Mouse (Mus musculus) c-Kit-positive CD71-negative TER-119-negative erythroid progenitor cells, embryonic 14.5 days (primary cell): ENCODE measurements around the gene Mrnip.

Experiments
- DNase-seq: peaks from one replicate; pipeline ENCODE4 v3.0.0-alpha.2; 2013; ENCODE audit warnings: low read depth

The Mrnip gene

GRCm38 (mm10) chr11:50225611-50226378 lies 51.6 kb downstream of the Mrnip start:
- no peak for DNase-seq

GRCm38 (mm10) chr11:50226406-50226805 lies 52.2 kb downstream of the Mrnip start:
- DNase-seq: no peak

- no peak for DNase-seq
These were observed 53.0 kb downstream of the Mrnip start for GRCm38 (mm10) chr11:50227226-50227625.

GRCm38 (mm10) chr11:50227736-50228135 lies 53.5 kb downstream of the Mrnip start:
- no peak for DNase-seq

- DNase-seq: no peak
These were observed 54.5 kb downstream of the Mrnip start for GRCm38 (mm10) chr11:50228772-50229171.

GRCm38 (mm10) chr11:50229252-50229910 lies 55.1 kb downstream of the Mrnip start:
- no peak for DNase-seq

DNA sequence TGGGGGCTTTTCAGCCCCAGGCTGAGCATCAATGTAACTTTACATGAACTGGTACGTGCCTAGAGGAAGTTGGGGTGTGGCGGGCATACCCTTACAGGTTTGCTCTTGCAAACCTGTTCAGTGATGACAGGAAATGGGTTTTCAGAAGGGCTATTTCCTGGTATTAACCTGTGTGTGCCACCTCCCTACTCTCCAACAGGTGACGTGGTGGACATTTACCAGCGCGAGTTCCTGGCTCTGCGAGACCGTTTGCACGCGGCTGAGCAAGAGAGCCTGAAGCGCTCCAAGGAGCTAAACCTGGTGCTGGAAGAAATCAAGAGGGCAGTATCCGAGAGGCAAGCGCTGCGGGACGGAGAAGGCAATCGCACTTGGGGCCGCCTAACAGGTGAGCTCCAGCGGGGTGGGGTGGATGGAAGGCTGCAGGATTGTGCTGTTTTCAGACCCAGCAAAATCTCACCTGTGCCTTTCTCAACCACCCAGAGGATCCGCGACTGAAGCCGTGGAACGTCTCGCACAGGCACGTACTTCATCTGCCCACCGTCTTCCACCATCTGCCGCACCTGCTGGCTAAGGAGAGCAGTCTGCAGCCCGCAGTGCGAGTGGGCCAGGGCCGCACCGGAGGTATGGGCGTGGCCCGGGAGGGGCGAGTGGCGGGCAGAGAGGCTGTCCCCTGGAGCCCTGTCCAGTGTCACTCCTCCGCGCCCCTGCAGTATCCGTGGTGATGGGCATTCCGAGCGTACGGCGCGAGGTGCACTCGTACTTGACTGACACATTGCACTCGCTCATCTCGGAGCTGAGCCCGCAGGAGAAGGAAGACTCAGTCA lies 56.4 kb downstream of the Mrnip start:
- no peak for DNase-seq

GRCm38 (mm10) chr11:50231411-50231810 lies 57.2 kb downstream of the Mrnip start:
- DNase-seq: peak; percentile 76

- no peak for DNase-seq
These were observed 58.8 kb downstream of the Mrnip start for GRCm38 (mm10) chr11:50233022-50233421.

DNA sequence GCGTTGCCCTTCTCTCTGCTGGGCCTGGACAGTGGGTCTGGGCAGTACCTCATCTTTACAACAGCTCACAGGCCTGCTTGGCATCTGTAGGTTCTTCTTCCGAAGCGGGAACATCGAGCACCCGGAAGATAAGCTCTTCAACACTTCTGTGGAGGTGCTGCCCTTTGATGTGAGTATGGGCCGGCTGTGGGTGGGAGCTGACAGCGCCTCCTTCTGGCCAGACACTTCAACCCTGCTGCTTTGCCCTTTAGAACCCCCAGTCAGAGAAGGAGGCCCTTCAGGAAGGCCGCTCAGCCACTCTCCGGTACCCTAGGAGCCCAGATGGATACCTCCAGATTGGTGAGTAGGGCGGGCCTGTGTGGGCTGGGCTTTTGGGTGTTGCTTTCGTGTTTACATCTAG lies 59.7 kb downstream of the Mrnip start:
- DNase-seq: no peak

GRCm38 (mm10) chr11:50234606-50235005 lies 60.4 kb downstream of the Mrnip start:
- no peak for DNase-seq

- peak; percentile 88 for DNase-seq
These were observed 62.3 kb downstream of the Mrnip start for GRCm38 (mm10) chr11:50236540-50236936.

- DNase-seq: no peak
These were observed 62.9 kb downstream of the Mrnip start for GRCm38 (mm10) chr11:50236937-50237835.

DNA sequence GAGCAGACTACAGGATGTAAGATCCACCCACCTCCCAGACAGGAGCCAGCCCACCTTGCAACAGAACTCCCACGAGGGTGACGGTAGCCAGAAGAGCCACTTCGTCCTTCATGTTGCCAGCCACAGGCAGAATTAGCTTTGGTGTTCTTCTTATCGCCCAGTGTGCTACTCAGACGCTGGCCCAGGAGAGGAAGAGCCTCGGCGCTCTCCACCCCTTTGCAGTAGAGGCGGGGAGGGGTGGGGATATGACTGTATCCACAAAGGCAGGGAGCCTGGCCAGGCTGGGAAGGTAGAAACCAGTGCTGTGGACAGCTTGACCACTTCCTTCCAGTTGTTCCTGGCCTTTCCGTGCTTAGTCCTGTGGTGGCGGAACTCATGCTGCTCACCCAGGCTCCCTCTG lies 64.1 kb downstream of the Mrnip start, which contains the start of gene Ltc4s:
Gene Ltc4s, minus strand, starts transcription at position 293 of the 400 bp plus-strand sequence.
- no peak for DNase-seq

DNA sequence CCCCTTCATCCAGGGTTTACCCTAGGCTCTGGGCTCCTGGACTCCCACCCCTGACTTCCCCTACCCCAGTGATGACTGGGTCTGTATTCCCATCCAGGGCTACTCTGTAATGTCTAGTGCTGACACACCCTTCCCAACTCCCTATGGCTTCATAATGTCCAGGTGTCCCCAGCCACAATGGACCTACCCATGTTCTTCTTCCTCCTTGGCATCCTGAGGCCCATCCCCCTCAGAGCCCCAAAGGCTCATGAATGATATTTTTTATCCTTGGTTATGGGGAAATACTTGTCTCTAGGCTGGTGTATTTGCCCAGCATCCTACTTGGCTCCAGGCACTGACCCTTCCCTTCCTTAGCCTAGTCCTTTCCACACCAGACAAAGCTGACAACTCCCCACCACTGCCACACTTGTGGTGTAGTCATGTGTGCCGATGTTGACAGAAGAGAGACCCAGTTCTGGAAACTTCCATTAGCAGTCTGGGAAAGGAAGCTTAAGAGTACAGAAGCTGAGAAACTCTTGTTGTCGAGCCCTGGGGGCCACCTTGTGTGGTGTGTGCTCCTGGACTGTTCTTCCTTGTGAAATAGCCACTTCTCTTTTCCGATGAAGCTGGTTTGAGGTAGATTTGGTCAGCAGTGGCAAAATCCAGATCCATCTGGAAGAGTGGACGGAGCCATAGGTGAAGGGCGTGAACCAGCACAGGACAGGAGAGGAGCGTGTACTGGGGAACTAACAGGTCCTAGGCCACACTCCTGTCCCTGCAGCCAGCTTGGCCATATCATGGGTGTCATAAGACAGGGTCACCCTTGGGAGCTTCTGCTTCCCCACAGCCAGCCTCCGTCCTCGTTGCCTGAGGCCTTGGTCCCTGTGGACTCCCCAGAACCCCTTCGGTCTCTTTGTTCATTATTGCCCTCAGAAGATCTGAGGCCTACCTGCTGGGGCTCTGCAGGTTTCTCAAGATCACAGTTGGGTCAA lies 64.9 kb downstream of the Mrnip start:
- DNase-seq: no peak

DNA sequence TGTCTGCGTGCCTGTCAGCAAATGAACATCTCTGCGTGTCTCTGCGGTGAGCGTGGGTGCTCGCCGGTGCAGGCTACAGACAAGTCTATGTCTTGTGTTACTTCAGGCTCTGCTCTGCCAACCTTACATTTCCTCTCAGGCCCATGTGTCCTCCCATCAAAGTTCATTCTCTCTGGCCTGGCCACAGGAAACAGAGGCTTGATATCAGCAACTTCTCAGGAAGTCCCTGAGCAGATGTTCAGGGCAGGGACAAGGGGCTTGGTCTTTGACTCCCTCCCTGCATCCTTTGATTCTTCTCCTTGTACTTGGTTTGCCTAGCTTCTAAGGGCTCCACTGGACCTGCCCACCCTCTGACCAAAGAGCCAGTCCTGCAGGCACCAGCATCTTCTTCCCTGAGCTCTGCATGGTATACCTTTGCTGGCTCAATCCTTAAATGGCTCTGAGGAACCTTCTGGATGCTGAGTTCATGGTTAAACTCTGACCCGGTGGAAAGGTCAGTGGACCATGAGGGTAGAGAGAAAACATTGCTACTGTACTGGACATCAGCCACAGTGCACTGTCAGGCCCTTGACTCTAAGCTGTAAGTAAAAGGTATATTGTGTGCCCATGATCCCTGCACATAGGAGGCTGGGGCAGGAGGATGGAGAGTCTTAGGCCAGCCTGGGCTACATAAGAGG lies 66.1 kb downstream of the Mrnip start:
- DNase-seq: no peak

DNA sequence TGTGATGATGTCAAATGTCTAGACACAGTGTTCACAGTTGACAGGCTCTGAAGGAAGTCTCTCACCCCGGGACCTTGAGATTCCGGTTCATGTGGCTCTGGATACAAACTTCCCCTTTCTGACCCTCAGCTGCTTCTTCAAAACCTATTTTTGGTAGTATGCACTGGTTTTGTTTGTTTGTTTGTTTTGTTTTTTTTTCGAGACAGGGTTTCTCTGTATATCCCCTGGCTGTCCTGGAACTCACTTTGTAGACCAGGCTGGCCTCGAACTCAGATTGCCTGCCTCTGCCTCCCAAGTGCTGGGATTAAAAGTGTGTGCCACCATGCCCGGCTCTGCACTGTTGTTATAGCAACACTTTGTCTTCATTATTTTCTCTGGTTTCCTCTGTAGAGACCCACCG lies 69.7 kb downstream of the Mrnip start:
- no peak for DNase-seq

DNA sequence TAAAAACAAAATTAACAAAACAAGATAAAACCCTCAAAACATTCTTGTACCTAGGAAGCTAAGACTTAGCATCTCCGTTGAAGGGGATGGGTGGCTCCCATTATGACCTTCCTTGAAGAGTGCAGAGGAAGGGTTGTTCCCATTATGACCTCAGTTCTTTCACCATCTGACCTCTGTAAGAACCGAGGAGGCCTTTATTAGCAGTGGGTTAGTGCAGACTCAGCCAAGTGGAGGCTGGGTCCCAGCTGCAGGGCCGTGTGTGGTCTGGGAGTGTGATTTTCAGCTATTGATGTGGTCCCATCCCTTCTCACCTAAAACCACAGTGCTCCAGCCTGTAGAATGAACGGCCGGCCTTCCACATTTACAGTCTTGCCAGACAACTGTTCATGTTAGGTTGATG lies 71.0 kb downstream of the Mrnip start:
- no peak for DNase-seq

- no peak for DNase-seq
These were observed 74.4 kb downstream of the Mrnip start for GRCm38 (mm10) chr11:50248473-50249171.
